Mouse (Mus musculus): ENCODE data around the gene Mplkip. TPM values are rescaled to one million over a fixed set of nuclear protein-coding genes. Genes with fewer than 3 reads are reported as not detected.

Mplkip gene
- polyA plus RNA-seq (2014; fragmentation: Nextera tagmentation; extraction: Ambion mirVana), result 53.5 and 61.6 TPM in 2 replicates

- Histone ChIP-seq H3K36me3 (ENCODE audit: insufficient read depth) (0 out of 2 replicates have a peak, but pooled peaks cover 4% of the 10 kb centered on the region), H3K27me3 (ENCODE audit: insufficient read depth, low read length) (no peaks in the 10 kb centered on the region), H3K9me3 (ENCODE audit: low read depth, low read length) (no peaks in the 10 kb centered on the region), H3K9ac (peak within 1 kb of the TSS; percentile 91), H3K4me3 (ENCODE audit: low read depth, low read length) (peak within 1 kb of the TSS; percentile 79), H3K4me2 (peak within 1 kb of the TSS; percentile 79), H3K4me1 (ENCODE audit: insufficient read depth) (0 out of 2 replicates have a peak, but pooled peaks cover 4% of the 10 kb centered on the region), H3K27ac (ENCODE audit: low read depth) (peak within 1 kb of the TSS; percentile 94)
- DNase-seq, result peak; percentile 100
- ATAC-seq (ENCODE audit: insufficient read depth), result peak; percentile 99
- no peak for TF ChIP-seq CTCF (IDR thresholded peaks at IDR 0.05; ENCODE audit: low read depth)
- WGBS, result under 1% methylated on average over 66 of the region's 66 CpGs
Observed at GRCm38 (mm10) chr13:17694911-17695699, at the start of gene Mplkip, which contains the start of gene Sugct. TSS of gene Mplkip (plus strand) at chr13:17695192. TSS of gene Sugct (minus strand) at chr13:17695553.

GRCm38 (mm10) chr13:17667380-17667779 lies 27.6 kb upstream of the Mplkip start:
- Histone ChIP-seq H3K36me3 (ENCODE audit: insufficient read depth) (no peaks in the 10 kb centered on the region), H3K27me3 (ENCODE audit: insufficient read depth, low read length) (no peaks in the 10 kb centered on the region), H3K4me2 (no peak overlapping the region), H3K4me1 (ENCODE audit: insufficient read depth) (no peaks in the 10 kb centered on the region), H3K4me3 (ENCODE audit: low read depth, low read length) (no peak overlapping the region), H3K27ac (ENCODE audit: low read depth) (no peak overlapping the region), H3K9ac (no peak overlapping the region), H3K9me3 (ENCODE audit: low read depth, low read length) (no peaks in the 10 kb centered on the region)
- no peak for DNase-seq
- no peak for ATAC-seq (ENCODE audit: insufficient read depth)
- no peak for TF ChIP-seq CTCF (IDR thresholded peaks at IDR 0.05; ENCODE audit: low read depth)
- 87% methylated on average over 1 of the region's 1 CpGs for WGBS

- Histone ChIP-seq H3K36me3 (ENCODE audit: insufficient read depth) (no peaks in the 10 kb centered on the region), H3K27me3 (ENCODE audit: insufficient read depth, low read length) (no peaks in the 10 kb centered on the region), H3K27ac (ENCODE audit: low read depth) (no peak overlapping the region), H3K4me3 (ENCODE audit: low read depth, low read length) (no peak overlapping the region), H3K9ac (no peak overlapping the region), H3K4me1 (ENCODE audit: insufficient read depth) (no peaks in the 10 kb centered on the region), H3K4me2 (no peak overlapping the region), H3K9me3 (ENCODE audit: low read depth, low read length) (no peaks in the 10 kb centered on the region)
- no peak for TF ChIP-seq CTCF (IDR thresholded peaks at IDR 0.05; ENCODE audit: low read depth)
- ATAC-seq (ENCODE audit: insufficient read depth) (no peak), DNase-seq (no peak)
- WGBS, result 48% methylated on average over 1 of the region's 1 CpGs
Observed at GRCm38 (mm10) chr13:17671122-17671521, 23.9 kb upstream of the Mplkip start.

GRCm38 (mm10) chr13:17689461-17689860 lies 5.5 kb upstream of the Mplkip start:
- DNase-seq, result no peak
- H3K4me2 ChIP-seq, result no peak overlapping the region
- 0 out of 2 replicates have a peak, but pooled peaks cover 4% of the 10 kb centered on the region for H3K4me1 ChIP-seq (ENCODE audit: insufficient read depth)
- H3K4me3 ChIP-seq (ENCODE audit: low read depth, low read length), result no peak overlapping the region
- H3K27me3 ChIP-seq (ENCODE audit: insufficient read depth, low read length), result no peaks in the 10 kb centered on the region
- no peaks in the 10 kb centered on the region for H3K9me3 ChIP-seq (ENCODE audit: low read depth, low read length)
- no peak overlapping the region for H3K9ac ChIP-seq
- no peak for TF ChIP-seq CTCF (IDR thresholded peaks at IDR 0.05; ENCODE audit: low read depth)
- no peak overlapping the region for H3K27ac ChIP-seq (ENCODE audit: low read depth)
- no peak for ATAC-seq (ENCODE audit: insufficient read depth)
- no peaks in the 10 kb centered on the region for H3K36me3 ChIP-seq (ENCODE audit: insufficient read depth)

- no peak overlapping the region for H3K4me2 ChIP-seq
- no peak overlapping the region; the same call in 1 of the 2 replicates for H3K27ac ChIP-seq (ENCODE audit: low read depth)
- H3K27me3 ChIP-seq (ENCODE audit: insufficient read depth, low read length), result no peaks in the 10 kb centered on the region
- ATAC-seq (ENCODE audit: insufficient read depth), result no peak
- H3K4me3 ChIP-seq (ENCODE audit: low read depth, low read length), result no peak overlapping the region
- no peaks in the 10 kb centered on the region for H3K36me3 ChIP-seq (ENCODE audit: insufficient read depth)
- TF ChIP-seq CTCF (IDR thresholded peaks at IDR 0.05; ENCODE audit: low read depth), result no peak
- DNase-seq, result peak; percentile 79
- no peaks in the 10 kb centered on the region for H3K9me3 ChIP-seq (ENCODE audit: low read depth, low read length)
- 0 out of 2 replicates have a peak, but pooled peaks cover 4% of the 10 kb centered on the region for H3K4me1 ChIP-seq (ENCODE audit: insufficient read depth)
- no peak overlapping the region for H3K9ac ChIP-seq
Observed at GRCm38 (mm10) chr13:17690686-17691085, 4.3 kb upstream of the Mplkip start.

GRCm38 (mm10) chr13:17691436-17691835 lies 3.6 kb upstream of the Mplkip start:
- no peaks in the 10 kb centered on the region for H3K36me3 ChIP-seq (ENCODE audit: insufficient read depth)
- no peak overlapping the region for H3K9ac ChIP-seq
- H3K4me2 ChIP-seq, result no peak overlapping the region
- 0 out of 2 replicates have a peak overlapping the region, but pooled peaks have one; percentile 28 for H3K27ac ChIP-seq (ENCODE audit: low read depth)
- 36% methylated on average over 1 of the region's 1 CpGs for WGBS
- ATAC-seq (ENCODE audit: insufficient read depth) (no peak), DNase-seq (peak; percentile 75)
- H3K9me3 ChIP-seq (ENCODE audit: low read depth, low read length), result no peaks in the 10 kb centered on the region
- no peak for TF ChIP-seq CTCF (IDR thresholded peaks at IDR 0.05; ENCODE audit: low read depth)
- no peak overlapping the region for H3K4me3 ChIP-seq (ENCODE audit: low read depth, low read length)
- 0 out of 2 replicates have a peak, but pooled peaks cover 4% of the 10 kb centered on the region for H3K4me1 ChIP-seq (ENCODE audit: insufficient read depth)
- H3K27me3 ChIP-seq (ENCODE audit: insufficient read depth, low read length), result no peaks in the 10 kb centered on the region

- H3K4me3 ChIP-seq (ENCODE audit: low read depth, low read length), result peak overlapping the region; percentile 79
- no peaks in the 10 kb centered on the region for H3K27me3 ChIP-seq (ENCODE audit: insufficient read depth, low read length)
- H3K36me3 ChIP-seq (ENCODE audit: insufficient read depth), result 0 out of 2 replicates have a peak, but pooled peaks cover 4% of the 10 kb centered on the region
- no peak overlapping the region; the same call in 1 of the 2 replicates for H3K27ac ChIP-seq (ENCODE audit: low read depth)
- H3K4me2 ChIP-seq, result peak overlapping the region; percentile 60
- DNase-seq, result peak; percentile 75
- 0 out of 2 replicates have a peak, but pooled peaks cover 4% of the 10 kb centered on the region for H3K4me1 ChIP-seq (ENCODE audit: insufficient read depth)
- H3K9ac ChIP-seq, result no peak overlapping the region
- ATAC-seq (ENCODE audit: insufficient read depth), result no peak
- WGBS, result 58% methylated on average over 5 of the region's 5 CpGs
- no peak for TF ChIP-seq CTCF (IDR thresholded peaks at IDR 0.05; ENCODE audit: low read depth)
- H3K9me3 ChIP-seq (ENCODE audit: low read depth, low read length), result no peaks in the 10 kb centered on the region
Observed at GRCm38 (mm10) chr13:17693816-17694215, 1.2 kb upstream of the Mplkip start.

Data from lung, embryonic 14.5 days (tissue).